Mouse (Mus musculus) spleen, adult 2 months (tissue): Measurements from ENCODE around the gene Inpp5a.

ENCODE experiments used
- CTCF ChIP-seq: fragments of 200-500 bp; IDR thresholded peaks from 2 replicates; pipeline ENCODE4 v1.5.1; 2011; ENCODE audit warnings: mild to moderate bottlenecking, inconsistent platforms; ENCODE audit not compliant: insufficient read depth, insufficient read length, insufficient replicate concordance; ENCODE audit errors: extremely low read depth
- POLR2A ChIP-seq: fragments of 200-500 bp; IDR thresholded peaks from 2 replicates; pipeline ENCODE4 v1.6.1; 2011; ENCODE audit warnings: low read depth, low read length, inconsistent platforms

DNA sequence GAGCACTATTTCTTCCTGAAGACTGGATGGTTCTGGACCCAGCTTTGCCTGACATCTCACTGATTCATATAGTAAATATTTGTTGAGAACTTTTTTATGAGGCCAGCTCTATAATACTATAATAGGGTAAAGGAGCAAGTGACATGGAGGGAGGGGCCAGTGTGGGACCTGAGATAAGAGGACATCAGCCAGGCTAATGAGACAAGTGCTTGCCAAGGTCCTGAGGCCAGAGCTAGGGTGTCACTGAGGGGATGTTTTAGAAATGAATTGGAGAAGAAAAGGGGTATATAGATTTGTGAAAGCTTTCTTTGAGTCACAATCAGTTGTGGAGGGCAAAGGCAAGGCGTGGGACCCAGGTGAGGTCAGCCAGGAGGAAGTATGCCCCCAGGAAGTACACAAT lies 4.4 kb upstream of the Inpp5a start:
- TF ChIP-seq CTCF (no peak), POLR2A (no peak)
